Mouse (Mus musculus) large intestine, adult 2 months (tissue): ENCODE results near the gene Tsx. TPM values are rescaled to one million over a fixed set of nuclear protein-coding genes. Genes with fewer than 3 reads are reported as not detected.

Source experiments
- DNase-seq: peaks from one replicate; pipeline ENCODE4 v3.0.0-alpha.2; 2012; ENCODE audit warnings: low read depth, low spot score
- WGBS: fragments of 180-500 bp; shearing (Covaris S2); methylation state at CpG from one replicate; pipeline ENCODE4 v1.1.7; 2018; 5-methylcytosine and 5-hydroxymethylcytosine counted together
- polyA plus RNA-seq: library from polyadenylated mRNA; depleted of rRNA; stranded (reverse); fragments of >200 nt; gene quantifications from 2 replicates; pipeline ENCODE4 v1.2.3, GENCODE M21; 2012; rRNA removed

Gene Tsx
- polyA plus RNA-seq, 1 experiment, result 0.32 TPM

DNA sequence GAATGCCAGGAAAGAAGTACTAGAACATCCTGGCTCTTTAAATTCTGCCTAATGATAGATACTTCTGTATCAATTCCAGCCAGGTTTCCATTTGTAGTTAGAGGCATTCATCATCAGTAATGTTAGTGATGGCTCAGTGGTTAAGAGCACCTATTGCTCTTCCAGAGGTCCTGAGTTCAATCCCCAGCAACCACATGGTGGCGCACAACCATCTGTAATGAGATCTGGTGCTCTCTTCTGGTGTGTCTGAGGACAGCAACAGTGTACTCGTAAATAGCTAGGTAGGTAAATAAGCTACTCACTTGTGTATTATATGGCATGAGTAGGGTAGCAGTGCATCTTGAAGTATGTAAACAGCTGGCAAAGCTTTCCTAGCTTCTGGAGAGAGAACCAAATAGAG is 54.7 kb downstream of the Tsx start:
- 80% methylated on average over 2 of the region's 2 CpGs for WGBS

DNA sequence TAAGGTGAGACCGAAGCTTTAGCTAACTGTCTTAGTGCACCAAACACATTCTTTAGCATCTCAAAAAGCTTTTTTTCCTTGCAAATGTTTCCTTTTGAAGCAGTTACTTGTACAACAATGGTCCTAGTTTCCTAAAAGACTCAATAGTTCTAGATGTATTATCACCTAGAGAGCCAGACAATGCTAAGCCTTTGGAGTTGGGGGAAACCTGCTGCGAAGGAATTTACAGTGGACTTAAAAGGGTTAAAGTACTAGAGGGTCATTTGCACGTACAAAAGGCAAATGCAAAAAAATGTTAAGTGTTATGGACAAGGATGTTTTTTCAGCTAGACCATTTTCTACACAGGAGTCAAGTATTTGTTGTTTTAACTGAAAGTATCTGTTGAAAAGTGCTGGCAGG is 58.1 kb downstream of the Tsx start:
- WGBS, result 69% methylated on average over 3 of the region's 3 CpGs
- no peak for DNase-seq

More for the DNA sequence above, 54.7 kb downstream of the Tsx start:
- no peak for DNase-seq

Other genes starting within 250 kb of the Tsx start
- gene Nap1l2, start 227.8 kb upstream of the Tsx start, polyA plus RNA-seq, result not detected in 2 replicates
- not detected in 2 replicates for gene Cdx4, start 93.1 kb upstream of the Tsx start, polyA plus RNA-seq
- gene Chic1, start 58.0 kb upstream of the Tsx start, polyA plus RNA-seq, result 1.3 and 1.8 TPM in 2 replicates
- gene Gm26992, start 7.5 kb downstream of the Tsx start, polyA plus RNA-seq, result 0.27 and 0.37 TPM in 2 replicates
- gene Zcchc13, start 216.1 kb downstream of the Tsx start, polyA plus RNA-seq, result not detected in 2 replicates